Mouse (Mus musculus) thymus, postnatal 14 days (tissue): ENCODE results near the gene Clptm1l.

ENCODE experiments used
- DNase-seq: peaks from one replicate; pipeline ENCODE4 v3.0.0; 2021

Clptm1l gene

GRCm38 (mm10) chr13:73660163-73660695, 56.4 kb downstream of the Clptm1l start:
- DNase-seq: no peak
